Mouse (Mus musculus) heart, postnatal 0 days (tissue): ENCODE results near the gene Cchcr1. TPM values are rescaled to one million over a fixed set of nuclear protein-coding genes. Genes with fewer than 3 reads are reported as not detected.
A peak's percentile ranks its signal among the peaks of the same experiment; 100 is the strongest.

Source experiments
- ATAC-seq: fragments of 200-750 bp; cut with Nextera tagmentation; 2 replicates; pipeline ENCODE4 v1.8.0; 2017; ENCODE audit warnings: low read depth, moderate number of reproducible peaks, moderate library complexity; ENCODE audit not compliant: insufficient read depth
- DNase-seq: peaks from one replicate; pipeline ENCODE4 v3.0.0-alpha.2; 2016; ENCODE audit warnings: low spot score
- H3K27ac ChIP-seq: fragments of 300-500 bp; sonication (generic); 2 replicates; pipeline ENCODE4 v1.5.1; 2014; ENCODE audit warnings: low read depth, mild to moderate bottlenecking
- H3K27me3 ChIP-seq: fragments of 300-500 bp; sonication (generic); 2 replicates; pipeline ENCODE4 v1.6.1; 2014; ENCODE audit warnings: low read length, mixed read lengths; ENCODE audit not compliant: control insufficient read depth, insufficient read depth
- H3K36me3 ChIP-seq: fragments of 300-500 bp; sonication (generic); replicated peaks from 2 replicates; pipeline ENCODE4 v1.6.1; 2014; ENCODE audit warnings: low read length, mixed read lengths; ENCODE audit not compliant: control insufficient read depth, insufficient read depth
- H3K4me1 ChIP-seq: fragments of 300-500 bp; sonication (generic); 2 replicates; pipeline ENCODE4 v1.6.1; 2014; ENCODE audit warnings: antibody characterized with exemption; ENCODE audit not compliant: control insufficient read depth, insufficient read depth
- H3K4me2 ChIP-seq: fragments of 300-500 bp; sonication (generic); 2 replicates; pipeline ENCODE4 v1.6.1; 2014; ENCODE audit warnings: low read depth, mild to moderate bottlenecking, low read length, moderate library complexity
- H3K4me3 ChIP-seq: fragments of 300-500 bp; sonication (generic); 2 replicates; pipeline ENCODE4 v1.5.1; 2014; ENCODE audit warnings: low read depth, low read length
- H3K9ac ChIP-seq: fragments of 300-500 bp; sonication (generic); replicated peaks from 2 replicates; pipeline ENCODE4 v1.6.1; 2014; ENCODE audit warnings: low read depth, low read length, mixed read lengths
- H3K9me3 ChIP-seq: fragments of 300-500 bp; sonication (generic); replicated peaks from 2 replicates; pipeline ENCODE4 v1.6.1; 2016; ENCODE audit warnings: low read length; ENCODE audit not compliant: control insufficient read depth
- CTCF ChIP-seq: IDR thresholded peaks from 2 replicates; pipeline ENCODE4 v1.5.1; 2016; ENCODE audit warnings: antibody characterized with exemption, control low read depth, low read depth
- EP300 ChIP-seq: IDR thresholded peaks from 2 replicates; pipeline ENCODE4 v1.6.1; 2016; ENCODE audit warnings: antibody characterized with exemption, low read depth
- WGBS: fragments of 180-500 bp; shearing (Covaris S2); extraction: QIAGEN DNeasy Blood & Tissue Kit; methylation state at CpG from one replicate; pipeline ENCODE4 v1.1.7; 2014; 5-methylcytosine and 5-hydroxymethylcytosine counted together
- polyA plus RNA-seq: library from polyadenylated mRNA; unstranded; fragments of >200 nt; fragmentation: Nextera tagmentation; extraction: Ambion mirVana; gene quantifications from 2 replicates; pipeline ENCODE4 v1.2.1, GENCODE M21; 2015
- total RNA-seq: library from RNA; depleted of rRNA; stranded (reverse); fragments of >200 nt; gene quantifications from 2 replicates; pipeline ENCODE4 v1.2.3, GENCODE M21; 2014; ENCODE audit warnings: low replicate concordance

Gene Cchcr1
- total and polyA plus RNA-seq, 2 experiments from 2014 or later = 4.5 to 30.8 TPM

GRCm38 (mm10) chr17:35544001-35544400, 27.1 kb downstream of the Cchcr1 start:
- WGBS = 63% methylated on average over 6 of the region's 6 CpGs
- no peak for ATAC-seq
- Histone ChIP-seq H3K4me2 (no peak overlapping the region), H3K36me3 (no peaks in the 10 kb centered on the region), H3K4me1 (peaks cover 19% of the 10 kb centered on the region), H3K9ac (no peak overlapping the region), H3K4me3 (no peak overlapping the region), H3K27ac (peak overlapping the region; percentile 15; the same call in 1 of the 2 replicates), H3K27me3 (no peaks in the 10 kb centered on the region), H3K9me3 (no peaks in the 10 kb centered on the region)
- TF ChIP-seq EP300 = no peak
- no peak for TF ChIP-seq CTCF
- DNase-seq = no peak

DNA sequence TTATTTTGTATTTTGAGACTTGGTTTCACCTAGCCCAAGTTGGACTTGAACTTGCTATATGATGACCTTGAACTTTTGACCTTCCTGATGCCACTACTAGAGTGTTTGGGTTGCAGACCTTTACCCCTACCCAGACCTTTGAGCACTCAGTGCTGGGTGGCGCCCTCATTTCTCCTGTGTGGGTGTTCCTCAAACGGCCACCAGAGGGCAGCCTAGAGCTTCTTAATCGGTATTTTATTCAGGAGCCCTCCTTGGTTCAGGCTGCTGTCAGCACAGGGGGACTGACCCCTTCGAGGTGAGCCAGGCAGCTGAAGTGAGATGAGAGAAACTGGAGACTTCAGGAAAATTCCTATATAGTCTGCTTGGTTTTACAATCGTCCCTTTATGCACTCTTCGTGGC, 27.8 kb downstream of the Cchcr1 start:
- WGBS = 27% methylated on average over 6 of the region's 6 CpGs
- H3K9ac ChIP-seq = no peak overlapping the region
- no peak overlapping the region for H3K4me3 ChIP-seq
- H3K27ac ChIP-seq = no peak overlapping the region
- H3K27me3 ChIP-seq = no peaks in the 10 kb centered on the region
- ATAC-seq = no peak
- TF ChIP-seq CTCF (peak; percentile 68), EP300 (no peak)
- DNase-seq = peak; percentile 26
- no peak overlapping the region for H3K4me2 ChIP-seq
- H3K4me1 ChIP-seq = peaks cover 22% of the 10 kb centered on the region
- H3K9me3 ChIP-seq = no peaks in the 10 kb centered on the region
- H3K36me3 ChIP-seq = no peaks in the 10 kb centered on the region

DNA sequence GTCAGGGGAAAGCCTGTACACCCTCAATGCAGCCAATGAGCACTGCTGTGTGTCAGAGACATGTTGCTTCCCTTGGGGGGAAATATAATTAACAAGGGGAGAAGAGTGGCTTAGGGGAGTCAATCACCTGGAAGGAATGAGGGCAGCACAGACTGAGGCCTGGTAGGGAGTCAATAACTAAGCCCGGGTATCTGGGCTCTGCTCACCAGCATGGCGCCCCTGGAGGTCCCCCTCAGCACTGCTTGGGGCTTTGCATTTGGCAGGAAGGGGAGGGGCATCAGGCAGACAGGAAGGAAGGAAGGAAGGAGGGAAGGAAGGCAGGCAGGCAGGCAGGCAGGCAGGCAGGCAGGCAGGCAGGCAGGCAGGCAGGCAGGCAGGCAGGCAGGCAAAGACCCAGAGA, 30.6 kb downstream of the Cchcr1 start:
- H3K9me3 ChIP-seq = no peaks in the 10 kb centered on the region
- peaks cover 43% of the 10 kb centered on the region for H3K4me1 ChIP-seq
- WGBS = 68% methylated on average over 2 of the region's 2 CpGs
- no peak overlapping the region for H3K9ac ChIP-seq
- ATAC-seq (no peak), DNase-seq (no peak)
- TF ChIP-seq EP300 (no peak), CTCF (no peak)
- H3K4me3 ChIP-seq = no peak overlapping the region
- H3K27me3 ChIP-seq = no peaks in the 10 kb centered on the region
- H3K27ac ChIP-seq = no peak overlapping the region
- no peak overlapping the region for H3K4me2 ChIP-seq
- no peaks in the 10 kb centered on the region for H3K36me3 ChIP-seq

GRCm38 (mm10) chr17:35548636-35549035, 31.7 kb downstream of the Cchcr1 start:
- H3K4me2 ChIP-seq = no peak overlapping the region
- WGBS = 28% methylated on average over 5 of the region's 5 CpGs
- H3K4me1 ChIP-seq = peaks cover 35% of the 10 kb centered on the region

GRCm38 (mm10) chr17:35549437-35550142, 32.7 kb downstream of the Cchcr1 start:
- ATAC-seq = peak; percentile 96
- H3K4me3 ChIP-seq = no peak overlapping the region

More at GRCm38 (mm10) chr17:35548636-35549035, 31.7 kb downstream of the Cchcr1 start:
- no peak for ATAC-seq
- Histone ChIP-seq H3K36me3 (no peaks in the 10 kb centered on the region), H3K27me3 (no peaks in the 10 kb centered on the region), H3K9me3 (no peaks in the 10 kb centered on the region), H3K9ac (no peak overlapping the region; the same call in 1 of the 2 replicates), H3K4me3 (no peak overlapping the region), H3K27ac (peak overlapping the region; percentile 96)
- no peak for TF ChIP-seq EP300
- TF ChIP-seq CTCF = no peak
- no peak for DNase-seq

DNA sequence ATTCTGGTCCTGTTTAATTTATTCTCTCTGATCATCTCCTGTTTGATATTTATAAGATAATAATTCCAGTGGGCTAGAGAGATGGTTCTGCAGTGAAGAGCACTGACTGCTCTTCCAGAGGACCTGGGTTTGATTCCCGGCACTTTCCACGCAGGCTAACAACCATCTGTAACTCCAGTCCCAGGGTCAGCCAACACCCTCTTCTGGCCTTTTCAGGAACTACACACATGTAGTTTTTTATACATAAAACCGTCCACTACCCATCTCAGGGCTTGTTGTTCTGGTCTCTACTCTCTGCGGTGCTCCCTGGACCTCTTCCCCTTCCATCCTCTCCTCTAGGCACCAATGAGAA, 33.2 kb downstream of the Cchcr1 start:
- H3K27ac ChIP-seq = peak overlapping the region; percentile 96
- no peak overlapping the region for H3K4me3 ChIP-seq
- WGBS = 91% methylated on average over 4 of the region's 4 CpGs
- peak; percentile 17 for TF ChIP-seq CTCF
- TF ChIP-seq EP300 = no peak
- DNase-seq (no peak), ATAC-seq (no peak)
- H3K9me3 ChIP-seq = no peaks in the 10 kb centered on the region
- H3K9ac ChIP-seq = no peak overlapping the region
- peak overlapping the region; percentile 49 for H3K4me2 ChIP-seq
- H3K4me1 ChIP-seq = peaks cover 31% of the 10 kb centered on the region
- no peaks in the 10 kb centered on the region for H3K36me3 ChIP-seq
- no peaks in the 10 kb centered on the region for H3K27me3 ChIP-seq

More at GRCm38 (mm10) chr17:35549437-35550142, 32.7 kb downstream of the Cchcr1 start:
- peak; percentile 97 for DNase-seq
- Histone ChIP-seq H3K4me1 (peaks cover 31% of the 10 kb centered on the region), H3K9me3 (no peaks in the 10 kb centered on the region), H3K36me3 (no peaks in the 10 kb centered on the region), H3K9ac (peak overlapping the region; percentile 28; the same call in 1 of the 2 replicates), H3K4me2 (peak overlapping the region; percentile 49), H3K27me3 (no peaks in the 10 kb centered on the region), H3K27ac (peak overlapping the region; percentile 96)
- no peak for TF ChIP-seq CTCF
- peak; percentile 55; the same call in 1 of the 2 replicates for TF ChIP-seq EP300
- 11% methylated on average over 15 of the region's 15 CpGs for WGBS
